ENCODE assay signal across 25 mouse cellular contexts in the genomic region with DNA sequence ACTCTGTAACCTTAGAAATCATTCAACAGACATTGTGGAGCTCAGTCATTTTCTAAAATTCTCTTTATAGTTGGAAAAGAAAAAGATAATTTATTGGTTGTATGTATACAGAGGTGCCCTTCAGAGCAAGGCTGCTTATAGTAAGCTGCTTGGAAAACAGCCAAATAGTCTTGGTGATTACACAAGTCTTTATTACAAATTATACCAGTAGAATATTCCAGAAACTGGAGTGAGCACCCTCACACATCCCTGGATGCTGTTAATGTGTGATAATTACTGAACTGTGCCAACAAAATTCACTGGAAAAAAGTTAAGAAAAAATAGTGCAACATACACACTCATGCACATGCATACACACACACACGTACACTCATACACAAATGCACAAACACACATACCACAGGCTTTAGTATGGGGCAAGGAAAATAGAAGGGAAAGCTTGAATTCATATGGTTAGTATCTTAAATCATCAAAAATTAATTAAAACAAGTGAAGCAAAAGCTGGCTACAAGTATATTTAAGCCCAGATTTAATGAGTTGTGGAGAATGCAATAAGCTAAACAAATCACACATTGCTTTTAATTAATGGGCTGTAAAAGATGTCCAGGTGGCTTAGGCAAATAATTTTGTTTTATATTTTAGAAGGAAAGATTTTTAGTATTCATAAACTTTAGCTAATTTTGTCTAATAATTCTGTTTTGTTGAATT.
DNase-seq lines count a peak whose midpoint lies in the region; ATAC-seq and TF ChIP-seq lines count a peak whose summit lies in the region.
"Had no signal": no experiment of that assay in that cellular context is flagged by ENCODE, and none has a peak within 500 bp of the region (broad histone marks: within the 10 kb centered on the region; RNA-seq: fewer than 3 reads in every experiment).

No protein-coding gene starts in this region.

- no peak overlapping the region for H3K9ac ChIP-seq in forebrain, embryonic 14.5 days (ENCODE audit: low read length)
- no peak overlapping the region for H3K9ac ChIP-seq in forebrain, embryonic 12.5 days
- H3K9ac ChIP-seq in hindbrain, embryonic 13.5 days, result no peak overlapping the region
- no peak overlapping the region for H3K9ac ChIP-seq in lung, embryonic 14.5 days
- H3K9ac ChIP-seq: embryonic facial prominence, embryonic 15.5 days; heart, embryonic 13.5 days; hindbrain, embryonic 15.5 days; intestine, embryonic 15.5 days had no signal

- peak; percentile 61; the same call in 1 of the 2 replicates for ATAC-seq in forebrain, embryonic 14.5 days
- ATAC-seq in forebrain, embryonic 12.5 days (ENCODE audit: low FRiP score), result no peak
- 0 out of 2 replicates have a peak, but pooled peaks have one; percentile 28 for ATAC-seq in hindbrain, embryonic 13.5 days (ENCODE audit: low FRiP score)
- peak; percentile 58; the same call in 1 of the 2 replicates for ATAC-seq in lung, embryonic 14.5 days (ENCODE audit: insufficient read depth)
- ATAC-seq: CD4-positive, CD25-positive, alpha-beta regulatory T cell, adult 4 months; intestine, embryonic 15.5 days had no signal

- WGBS in forebrain, embryonic 14.5 days, result 74% methylated on average over 1 of the region's 1 CpGs
- WGBS in forebrain, embryonic 12.5 days, result 89% methylated on average over 1 of the region's 1 CpGs
- WGBS in hindbrain, embryonic 13.5 days, result 81% methylated on average over 1 of the region's 1 CpGs
- WGBS in hindbrain, embryonic 10.5 days, result 93% methylated on average over 1 of the region's 1 CpGs
- 54% methylated on average over 1 of the region's 1 CpGs for WGBS in lung, embryonic 14.5 days

- no peaks in the 10 kb centered on the region for H3K27me3 ChIP-seq in forebrain, embryonic 14.5 days (replicated peaks; ENCODE audit: control insufficient read depth, insufficient read depth, low read length)
- H3K27me3 ChIP-seq in forebrain, embryonic 12.5 days, result no peaks in the 10 kb centered on the region
- no peaks in the 10 kb centered on the region for H3K27me3 ChIP-seq in hindbrain, embryonic 13.5 days
- no peaks in the 10 kb centered on the region for H3K27me3 ChIP-seq in hindbrain, embryonic 10.5 days (ENCODE audit: insufficient read depth, poor library complexity, severe bottlenecking)
- no peaks in the 10 kb centered on the region for H3K27me3 ChIP-seq in lung, embryonic 14.5 days (ENCODE audit: insufficient read depth, low read length)
- H3K27me3 ChIP-seq: embryonic facial prominence, embryonic 15.5 days; heart, embryonic 13.5 days; hindbrain, embryonic 15.5 days; intestine, embryonic 15.5 days had no signal

- intact Hi-C loops in heart, postnatal 36 days (cut with DNase I), result no loop called here

- no peak overlapping the region for H3K27ac ChIP-seq in forebrain, embryonic 14.5 days (ENCODE audit: low read depth, low read length)
- H3K27ac ChIP-seq in forebrain, embryonic 12.5 days, result no peak overlapping the region
- no peak overlapping the region for H3K27ac ChIP-seq in hindbrain, embryonic 13.5 days
- H3K27ac ChIP-seq in hindbrain, embryonic 10.5 days, result no peak overlapping the region
- no peak overlapping the region for H3K27ac ChIP-seq in lung, embryonic 14.5 days (ENCODE audit: low read depth)
- H3K27ac ChIP-seq: embryonic facial prominence, embryonic 15.5 days; heart, adult 2 months; heart, embryonic 10.5 days; heart, embryonic 13.5 days; hindbrain, embryonic 15.5 days; intestine, embryonic 15.5 days had no signal

- no peaks in the 10 kb centered on the region for H3K9me3 ChIP-seq in forebrain, embryonic 14.5 days (replicated peaks; ENCODE audit: control insufficient read depth, low read length)
- H3K9me3 ChIP-seq in forebrain, embryonic 12.5 days, result no peaks in the 10 kb centered on the region
- no peaks in the 10 kb centered on the region for H3K9me3 ChIP-seq in hindbrain, embryonic 13.5 days
- H3K9me3 ChIP-seq in hindbrain, embryonic 10.5 days, result no peaks in the 10 kb centered on the region
- H3K9me3 ChIP-seq in lung, embryonic 14.5 days (ENCODE audit: low read depth, low read length), result no peaks in the 10 kb centered on the region
- H3K9me3 ChIP-seq: embryonic facial prominence, embryonic 15.5 days; heart, embryonic 10.5 days; heart, embryonic 13.5 days; hindbrain, embryonic 15.5 days; intestine, embryonic 15.5 days had no signal

- DNase-seq in forebrain, embryonic 14.5 days (ENCODE audit: low spot score), result peak; percentile 75
- DNase-seq in hindbrain, embryonic 10.5 days (ENCODE audit: low spot score), result no peak
- DNase-seq in lung, embryonic 14.5 days, result peak; percentile 79
- DNase-seq in lung, postnatal 4 days, result no peak
- no peak for DNase-seq in heart, postnatal 36 days
- DNase-seq: adrenal gland, adult 2 months; adrenal gland, postnatal 14 days; cerebellum, adult 11-12 months; cerebellum, adult 8-10 months; cerebellum, postnatal 36 days; embryo, embryonic 11 days; gastrocnemius, postnatal 10 days; gastrocnemius, postnatal 36 days; heart, adult 2 months; heart, postnatal 14 days; kidney, adult 11 months; kidney, adult 8-10 months had no signal

- H3K4me3 ChIP-seq in forebrain, embryonic 14.5 days (ENCODE audit: low read depth, low read length), result no peak overlapping the region
- no peak overlapping the region for H3K4me3 ChIP-seq in forebrain, embryonic 12.5 days (replicated peaks)
- H3K4me3 ChIP-seq in hindbrain, embryonic 13.5 days, result no peak overlapping the region
- H3K4me3 ChIP-seq in hindbrain, embryonic 10.5 days, result no peak overlapping the region
- no peak overlapping the region for H3K4me3 ChIP-seq in lung, embryonic 14.5 days (ENCODE audit: low read depth, low read length)
- H3K4me3 ChIP-seq: embryonic facial prominence, embryonic 15.5 days; heart, adult 2 months; heart, embryonic 10.5 days; heart, embryonic 13.5 days; hindbrain, embryonic 15.5 days; intestine, embryonic 15.5 days had no signal

- H3K4me1 ChIP-seq in forebrain, embryonic 14.5 days (ENCODE audit: control insufficient read depth, insufficient read depth, low read length), result 0 out of 2 replicates have a peak, but pooled peaks cover 4% of the 10 kb centered on the region
- no peaks in the 10 kb centered on the region for H3K4me1 ChIP-seq in forebrain, embryonic 12.5 days
- H3K4me1 ChIP-seq in hindbrain, embryonic 13.5 days (replicated peaks), result no peaks in the 10 kb centered on the region
- no peaks in the 10 kb centered on the region for H3K4me1 ChIP-seq in hindbrain, embryonic 10.5 days (replicated peaks)
- no peaks in the 10 kb centered on the region for H3K4me1 ChIP-seq in lung, embryonic 14.5 days (ENCODE audit: insufficient read depth)
- H3K4me1 ChIP-seq: embryonic facial prominence, embryonic 15.5 days; heart, embryonic 10.5 days; heart, embryonic 13.5 days; hindbrain, embryonic 15.5 days; intestine, embryonic 15.5 days had no signal

- no peak for TF ChIP-seq CTCF in lung, embryonic 14.5 days (IDR thresholded peaks at IDR 0.05; ENCODE audit: low read depth)

- H3K4me2 ChIP-seq in forebrain, embryonic 14.5 days (ENCODE audit: low read length), result no peak overlapping the region
- H3K4me2 ChIP-seq in forebrain, embryonic 12.5 days, result no peak overlapping the region
- H3K4me2 ChIP-seq in hindbrain, embryonic 13.5 days, result no peak overlapping the region
- H3K4me2 ChIP-seq in lung, embryonic 14.5 days, result no peak overlapping the region
- H3K4me2 ChIP-seq: embryonic facial prominence, embryonic 15.5 days; heart, embryonic 13.5 days; hindbrain, embryonic 15.5 days; intestine, embryonic 15.5 days had no signal

- H3K36me3 ChIP-seq in forebrain, embryonic 14.5 days (ENCODE audit: control insufficient read depth, insufficient read depth, low read length), result no peaks in the 10 kb centered on the region
- H3K36me3 ChIP-seq in forebrain, embryonic 12.5 days (replicated peaks), result no peaks in the 10 kb centered on the region
- H3K36me3 ChIP-seq in hindbrain, embryonic 13.5 days, result no peaks in the 10 kb centered on the region
- H3K36me3 ChIP-seq in hindbrain, embryonic 10.5 days, result no peaks in the 10 kb centered on the region
- H3K36me3 ChIP-seq in lung, embryonic 14.5 days (ENCODE audit: insufficient read depth), result no peaks in the 10 kb centered on the region
- H3K36me3 ChIP-seq: embryonic facial prominence, embryonic 15.5 days; heart, embryonic 10.5 days; heart, embryonic 13.5 days; hindbrain, embryonic 15.5 days; intestine, embryonic 15.5 days had no signal

Comparison
In these comparisons a context has a peak if more than half of its experiments do, and no peak if none do; other contexts are left out.
1. DNase-seq: peak in forebrain, embryonic 14.5 days (single experiment) and lung, embryonic 14.5 days (single experiment); none in hindbrain, embryonic 10.5 days (single experiment), lung, postnatal 4 days (0 of 2) and heart, postnatal 36 days (0 of 2).